Mouse (Mus musculus) layer of hippocampus, postnatal 36 days (tissue): ENCODE measurements around the gene Avpr1b. TPM values are rescaled to one million over a fixed set of nuclear protein-coding genes. Genes with fewer than 3 reads are reported as not detected.
"Not testable (repeated sequence)": the region's sequence is repeated elsewhere in the genome, so short reads cannot be mapped to it uniquely, and the experiment has no call there.

ENCODE experiments used
- DNase-seq, 2 experiments: peaks; one replicate each; pipeline ENCODE4 v3.0.0; 2022
- total RNA-seq, 2 experiments: library from RNA; stranded (reverse); gene quantifications; 2 replicates each; pipeline ENCODE4 v1.2.3; 2021

Avpr1b gene
- total RNA-seq, 2 experiments from 2014 or later: 0.62 to 0.86 TPM

GRCm38 (mm10) chr1:131619348-131619747, 20.3 kb downstream of the Avpr1b start:
- no peak for DNase-seq

GRCm38 (mm10) chr1:131623644-131624043, 24.6 kb downstream of the Avpr1b start:
- DNase-seq: no peak

- DNase-seq: no peak
These were observed 25.3 kb downstream of the Avpr1b start for GRCm38 (mm10) chr1:131624175-131624835.

- no peak for DNase-seq
These were observed 27.2 kb downstream of the Avpr1b start for GRCm38 (mm10) chr1:131626200-131626599.

GRCm38 (mm10) chr1:131632216-131632615, 33.2 kb downstream of the Avpr1b start:
- not testable (repeated sequence) for DNase-seq

- no peak for DNase-seq
These were observed 35.5 kb downstream of the Avpr1b start for GRCm38 (mm10) chr1:131634495-131634894.

GRCm38 (mm10) chr1:131637791-131638540, 38.9 kb downstream of the Avpr1b start, which contains the start of gene Ctse:
TSS of gene Ctse (plus strand) at chr1:131638306.
- DNase-seq: no peak

- DNase-seq: no peak
These were observed 39.7 kb downstream of the Avpr1b start for GRCm38 (mm10) chr1:131638541-131639421.

- no peak for DNase-seq
These were observed 41.0 kb downstream of the Avpr1b start for GRCm38 (mm10) chr1:131640062-131640461.

GRCm38 (mm10) chr1:131641565-131641964, 42.5 kb downstream of the Avpr1b start:
- DNase-seq: no peak

GRCm38 (mm10) chr1:131642251-131642650, 43.2 kb downstream of the Avpr1b start:
- no peak for DNase-seq

- no peak for DNase-seq
These were observed 53.8 kb downstream of the Avpr1b start for GRCm38 (mm10) chr1:131652670-131653443.

GRCm38 (mm10) chr1:131655601-131656000, 56.6 kb downstream of the Avpr1b start:
- no peak for DNase-seq

GRCm38 (mm10) chr1:131657945-131658354, 58.9 kb downstream of the Avpr1b start:
- peak; percentile 88 to 89 for DNase-seq

GRCm38 (mm10) chr1:131659512-131660085, 60.6 kb downstream of the Avpr1b start:
- DNase-seq: no peak

- no peak for DNase-seq
These were observed 61.2 kb downstream of the Avpr1b start for GRCm38 (mm10) chr1:131660266-131660665.

GRCm38 (mm10) chr1:131660716-131661472, 61.9 kb downstream of the Avpr1b start:
- DNase-seq: no peak
